Comparison of ENCODE assay signal across 16 mouse cellular contexts in genomic region chr2:91387287-91387958, GRCm38 (mm10). TPM values are rescaled to one million over a fixed set of nuclear protein-coding genes. Genes with fewer than 3 reads are reported as not detected.
A peak's percentile ranks its signal among the peaks of the same experiment; 100 is the strongest.
DNase-seq lines count a peak whose midpoint lies in the region; ATAC-seq and TF ChIP-seq lines count a peak whose summit lies in the region.
"Had no signal": no experiment of that assay in that cellular context is flagged by ENCODE, and none has a peak within 500 bp of the region (broad histone marks: within the 10 kb centered on the region; RNA-seq: fewer than 3 reads in every experiment).

No protein-coding gene starts in this region.

- no peak for DNase-seq in hindbrain, embryonic 11.5 days (ENCODE audit: low spot score)
- DNase-seq in liver, adult 2 months (ENCODE audit: extremely low read depth, low read depth, low spot score) = peak; percentile 88
- DNase-seq in liver = no peak
- DNase-seq in adrenal gland, postnatal 10 days = no peak
- DNase-seq: adrenal gland, adult 2 months; cerebellum, adult 9-10 months; gastrocnemius, postnatal 10 days; lung, postnatal 10 days; right cerebral cortex, adult 18-20 months; thymus, adult 18-20 months had no signal

- H3K36me3 ChIP-seq in hindbrain, embryonic 15.5 days = no peaks in the 10 kb centered on the region
- no peaks in the 10 kb centered on the region for H3K36me3 ChIP-seq in hindbrain, embryonic 11.5 days (ENCODE audit: control insufficient read depth, insufficient read depth, low read length)
- no peaks in the 10 kb centered on the region for H3K36me3 ChIP-seq in liver, adult 2 months (ENCODE audit: control insufficient read depth, insufficient read depth, low read length)
- H3K36me3 ChIP-seq in liver, embryonic 16.5 days (ENCODE audit: control insufficient read depth, insufficient read depth) = no peaks in the 10 kb centered on the region
- no peaks in the 10 kb centered on the region for H3K36me3 ChIP-seq in midbrain, embryonic 16.5 days (ENCODE audit: control insufficient read depth, insufficient read depth, low read length)

- no peaks in the 10 kb centered on the region for H3K27me3 ChIP-seq in hindbrain, embryonic 15.5 days
- no peaks in the 10 kb centered on the region for H3K27me3 ChIP-seq in hindbrain, embryonic 11.5 days (ENCODE audit: control insufficient read depth, insufficient read depth, low read length)
- H3K27me3 ChIP-seq in liver, adult 2 months (ENCODE audit: control insufficient read depth, insufficient read depth, low read length) = no peaks in the 10 kb centered on the region
- H3K27me3 ChIP-seq in liver, embryonic 16.5 days (ENCODE audit: control insufficient read depth, insufficient read depth, low read depth, low read length) = no peaks in the 10 kb centered on the region
- no peaks in the 10 kb centered on the region for H3K27me3 ChIP-seq in midbrain, embryonic 16.5 days (ENCODE audit: control insufficient read depth, insufficient read depth, low read depth, low read length)
- H3K27me3 ChIP-seq: hindbrain, embryonic 13.5 days had no signal

- H3K4me1 ChIP-seq in hindbrain, embryonic 15.5 days (replicated peaks) = no peaks in the 10 kb centered on the region; the same call in 1 of the 2 replicates
- H3K4me1 ChIP-seq in hindbrain, embryonic 11.5 days (replicated peaks; ENCODE audit: control insufficient read depth, insufficient read depth, low read length) = no peaks in the 10 kb centered on the region
- peaks cover 4% of the 10 kb centered on the region; the same call in 1 of the 2 replicates for H3K4me1 ChIP-seq in liver, adult 2 months (ENCODE audit: control insufficient read depth, insufficient read depth, low read length)
- H3K4me1 ChIP-seq in liver, embryonic 16.5 days (ENCODE audit: control insufficient read depth, low read depth, low read length) = peaks cover 25% of the 10 kb centered on the region
- peaks cover 7% of the 10 kb centered on the region for H3K4me1 ChIP-seq in midbrain, embryonic 16.5 days (ENCODE audit: control insufficient read depth, insufficient read depth, low read length)

- no peak for TF ChIP-seq CTCF in liver, adult 2 months (IDR thresholded peaks at IDR 0.05; ENCODE audit: low read depth, low read length)

- WGBS in hindbrain, embryonic 15.5 days = 87% methylated on average over 6 of the region's 6 CpGs
- 85% methylated on average over 6 of the region's 6 CpGs for WGBS in hindbrain, embryonic 11.5 days
- WGBS in liver, adult 2 months = 23% methylated on average over 6 of the region's 6 CpGs
- WGBS in liver, embryonic 16.5 days (ENCODE audit: insufficient replicate concordance) = 72% methylated on average over 6 of the region's 6 CpGs
- WGBS in midbrain, embryonic 16.5 days = 94% methylated on average over 6 of the region's 6 CpGs

- H3K9me3 ChIP-seq in hindbrain, embryonic 15.5 days = no peaks in the 10 kb centered on the region
- H3K9me3 ChIP-seq in hindbrain, embryonic 11.5 days (ENCODE audit: control insufficient read depth, low read length) = no peaks in the 10 kb centered on the region
- H3K9me3 ChIP-seq in liver, embryonic 16.5 days (replicated peaks; ENCODE audit: control insufficient read depth, low read length) = no peaks in the 10 kb centered on the region
- H3K9me3 ChIP-seq in midbrain, embryonic 16.5 days (replicated peaks; ENCODE audit: control insufficient read depth, low read length, poor library complexity, severe bottlenecking) = no peaks in the 10 kb centered on the region
- H3K9me3 ChIP-seq: hindbrain, embryonic 13.5 days had no signal

- ATAC-seq in hindbrain, embryonic 15.5 days (ENCODE audit: low FRiP score, low read depth) = no peak
- no peak for ATAC-seq in hindbrain, embryonic 11.5 days (ENCODE audit: low FRiP score)
- peak; percentile 75 for ATAC-seq in liver, embryonic 16.5 days (ENCODE audit: low read depth)
- no peak for ATAC-seq in midbrain, embryonic 16.5 days
- no peak for ATAC-seq in inflammation-experienced regulatory T-cells, adult 6 months

- no peaks in the 10 kb centered on the region for H3K79me2 ChIP-seq in liver, adult 2 months (ENCODE audit: control insufficient read depth, insufficient read depth, low read length)

- H3K4me2 ChIP-seq in hindbrain, embryonic 15.5 days = no peak overlapping the region
- no peak overlapping the region for H3K4me2 ChIP-seq in hindbrain, embryonic 11.5 days (replicated peaks; ENCODE audit: low read depth, low read length)
- H3K4me2 ChIP-seq in liver, embryonic 16.5 days (ENCODE audit: low read depth, low read length) = no peak overlapping the region
- H3K4me2 ChIP-seq in midbrain, embryonic 16.5 days (ENCODE audit: low read length) = no peak overlapping the region
- H3K4me2 ChIP-seq: heart, embryonic 11.5 days; hindbrain, embryonic 13.5 days had no signal

- 0 out of 2 replicates have a peak overlapping the region, but pooled peaks have one; percentile 6 for H3K27ac ChIP-seq in hindbrain, embryonic 15.5 days (replicated peaks)
- H3K27ac ChIP-seq in hindbrain, embryonic 11.5 days (ENCODE audit: low read depth, low read length) = no peak overlapping the region
- H3K27ac ChIP-seq in liver, adult 2 months (replicated peaks; ENCODE audit: insufficient read depth, low read depth, low read length) = no peak overlapping the region
- H3K27ac ChIP-seq in liver, embryonic 16.5 days (ENCODE audit: low read length) = no peak overlapping the region
- no peak overlapping the region for H3K27ac ChIP-seq in midbrain, embryonic 16.5 days (ENCODE audit: low read length)
- H3K27ac ChIP-seq: hindbrain, embryonic 13.5 days had no signal

- no peak for TF ChIP-seq POLR2A in liver, adult 2 months (IDR thresholded peaks at IDR 0.05; ENCODE audit: extremely low read depth, insufficient read depth, low read length)

- no peak overlapping the region for H3K4me3 ChIP-seq in hindbrain, embryonic 15.5 days
- no peak overlapping the region for H3K4me3 ChIP-seq in hindbrain, embryonic 11.5 days (ENCODE audit: low read depth, low read length)
- H3K4me3 ChIP-seq in liver, adult 2 months (ENCODE audit: insufficient read depth, low read depth, low read length) = no peak overlapping the region
- H3K4me3 ChIP-seq in liver, embryonic 16.5 days (ENCODE audit: low read depth, low read length) = no peak overlapping the region
- H3K4me3 ChIP-seq in midbrain, embryonic 16.5 days (ENCODE audit: low read depth, low read length) = no peak overlapping the region
- H3K4me3 ChIP-seq: hindbrain, embryonic 13.5 days had no signal

- no peak overlapping the region for H3K9ac ChIP-seq in hindbrain, embryonic 15.5 days
- no peak overlapping the region for H3K9ac ChIP-seq in hindbrain, embryonic 11.5 days (ENCODE audit: low read depth, low read length)
- no peak overlapping the region for H3K9ac ChIP-seq in liver, adult 2 months (ENCODE audit: low read depth, low read length)
- no peak overlapping the region for H3K9ac ChIP-seq in liver, embryonic 16.5 days (ENCODE audit: low read depth, low read length)
- H3K9ac ChIP-seq in midbrain, embryonic 16.5 days (ENCODE audit: low read depth, low read length) = no peak overlapping the region
- H3K9ac ChIP-seq: hindbrain, embryonic 13.5 days had no signal

RNA-seq across cellular contexts. Expression of gene 1110051M20Rik, which starts 57.1 kb away (rescaled TPM):
- polyA plus RNA-seq in hindbrain, embryonic 15.5 days (2015; fragmentation: Nextera tagmentation; extraction: Ambion mirVana) = 157 and 161 TPM in 2 replicates
- polyA plus RNA-seq in hindbrain, embryonic 11.5 days (2014; fragmentation: Nextera tagmentation; extraction: Ambion mirVana) = 102 and 104 TPM in 2 replicates
- total RNA-seq in liver, adult 2 months (2014; rRNA removed) = 3.6 and 7.5 TPM in 2 replicates
- polyA plus RNA-seq in liver, adult 2 months (2012; rRNA removed) = 1.7 and 2.8 TPM in 2 replicates
- polyA plus RNA-seq in liver, embryonic 16.5 days (2015; fragmentation: Nextera tagmentation; extraction: Ambion mirVana) = 6.0 and 6.7 TPM in 2 replicates
- polyA plus RNA-seq in midbrain, embryonic 16.5 days (2015; fragmentation: Nextera tagmentation; extraction: Ambion mirVana) = 173 and 178 TPM in 2 replicates
- 10 to 100 TPM; 15.2 to 17.6 TPM for total RNA-seq in adrenal gland, postnatal 10 days (2021)
- polyA plus RNA-seq in inflammation-experienced regulatory T-cells, adult 6 months (2017; shearing (Covaris generic)) = 10 to 100 TPM; 21.0 to 50.3 (median 48.7) TPM
